Mouse (Mus musculus): ENCODE results near the gene B3gnt6. TPM values are rescaled to one million over a fixed set of nuclear protein-coding genes. Genes with fewer than 3 reads are reported as not detected.

B3gnt6 gene
- polyA plus RNA-seq, 2 experiments = 0.08 TPM; not detected in 1

- H3K4me2 ChIP-seq (replicated peaks; ENCODE audit: low read depth, low read length, severe bottlenecking) = no peak overlapping the region
- 77% methylated on average over 5 of the region's 5 CpGs for WGBS
- no peaks in the 10 kb centered on the region for H3K27me3 ChIP-seq (ENCODE audit: control insufficient read depth, insufficient read depth, low read length)
- peaks cover 10% of the 10 kb centered on the region; the same call in 1 of the 2 replicates for H3K4me1 ChIP-seq (ENCODE audit: control insufficient read depth, insufficient read depth, low read length)
- ATAC-seq (ENCODE audit: low FRiP score, low read depth) = peak; percentile 58
- H3K27ac ChIP-seq (replicated peaks; ENCODE audit: low read depth, low read length) = no peak overlapping the region
- no peak for DNase-seq (ENCODE audit: low spot score)
- H3K9ac ChIP-seq (ENCODE audit: low read depth, low read length, severe bottlenecking) = no peak overlapping the region
- TF ChIP-seq POLR2A (IDR thresholded peaks at IDR 0.05; ENCODE audit: borderline replicate concordance, extremely low read depth, insufficient read depth, insufficient read length) = no peak
- no peaks in the 10 kb centered on the region for H3K9me3 ChIP-seq (ENCODE audit: control insufficient read depth, low read length)
- no peak overlapping the region for H3K4me3 ChIP-seq (replicated peaks; ENCODE audit: low read length)
- no peaks in the 10 kb centered on the region for H3K36me3 ChIP-seq (ENCODE audit: control insufficient read depth, insufficient read depth, low read length)
Observed at GRCm38 (mm10) chr7:98153892-98154291, 45.4 kb downstream of the B3gnt6 start.

- Histone ChIP-seq H3K27ac (replicated peaks; ENCODE audit: low read depth, low read length) (no peak overlapping the region), H3K36me3 (ENCODE audit: control insufficient read depth, insufficient read depth, low read length) (no peaks in the 10 kb centered on the region), H3K9ac (ENCODE audit: low read depth, low read length, severe bottlenecking) (no peak overlapping the region), H3K4me3 (replicated peaks; ENCODE audit: low read length) (no peak overlapping the region), H3K4me2 (replicated peaks; ENCODE audit: low read depth, low read length, severe bottlenecking) (no peak overlapping the region), H3K4me1 (ENCODE audit: control insufficient read depth, insufficient read depth, low read length) (peaks cover 10% of the 10 kb centered on the region; the same call in 1 of the 2 replicates), H3K9me3 (ENCODE audit: control insufficient read depth, low read length) (no peaks in the 10 kb centered on the region), H3K27me3 (ENCODE audit: control insufficient read depth, insufficient read depth, low read length) (no peaks in the 10 kb centered on the region)
- DNase-seq (ENCODE audit: low spot score) (no peak), ATAC-seq (ENCODE audit: low FRiP score, low read depth) (no peak)
- 51% methylated on average over 3 of the region's 3 CpGs for WGBS
- no peak for TF ChIP-seq POLR2A (IDR thresholded peaks at IDR 0.05; ENCODE audit: borderline replicate concordance, extremely low read depth, insufficient read depth, insufficient read length)
Observed at GRCm38 (mm10) chr7:98153345-98153744, 45.9 kb downstream of the B3gnt6 start.

- no peak overlapping the region for H3K4me3 ChIP-seq (replicated peaks; ENCODE audit: low read length)
- H3K27ac ChIP-seq (replicated peaks; ENCODE audit: low read depth, low read length) = no peak overlapping the region
- 31% methylated on average over 8 of the region's 8 CpGs for WGBS
- H3K4me1 ChIP-seq (ENCODE audit: control insufficient read depth, insufficient read depth, low read length) = peaks cover 10% of the 10 kb centered on the region; the same call in 1 of the 2 replicates
- no peak for TF ChIP-seq POLR2A (IDR thresholded peaks at IDR 0.05; ENCODE audit: borderline replicate concordance, extremely low read depth, insufficient read depth, insufficient read length)
- no peaks in the 10 kb centered on the region for H3K36me3 ChIP-seq (ENCODE audit: control insufficient read depth, insufficient read depth, low read length)
- ATAC-seq (ENCODE audit: low FRiP score, low read depth) = no peak
- no peak overlapping the region for H3K9ac ChIP-seq (ENCODE audit: low read depth, low read length, severe bottlenecking)
- no peak overlapping the region for H3K4me2 ChIP-seq (replicated peaks; ENCODE audit: low read depth, low read length, severe bottlenecking)
- no peaks in the 10 kb centered on the region for H3K27me3 ChIP-seq (ENCODE audit: control insufficient read depth, insufficient read depth, low read length)
- DNase-seq (ENCODE audit: low spot score) = no peak
- no peaks in the 10 kb centered on the region for H3K9me3 ChIP-seq (ENCODE audit: control insufficient read depth, low read length)
Observed at GRCm38 (mm10) chr7:98152400-98152799, 46.9 kb downstream of the B3gnt6 start.

- no peak for TF ChIP-seq POLR2A (IDR thresholded peaks at IDR 0.05; ENCODE audit: borderline replicate concordance, extremely low read depth, insufficient read depth, insufficient read length)
- no peak overlapping the region for H3K27ac ChIP-seq (replicated peaks; ENCODE audit: low read depth, low read length)
- H3K27me3 ChIP-seq (ENCODE audit: control insufficient read depth, insufficient read depth, low read length) = no peaks in the 10 kb centered on the region
- peaks cover 10% of the 10 kb centered on the region; the same call in 1 of the 2 replicates for H3K4me1 ChIP-seq (ENCODE audit: control insufficient read depth, insufficient read depth, low read length)
- H3K4me2 ChIP-seq (replicated peaks; ENCODE audit: low read depth, low read length, severe bottlenecking) = no peak overlapping the region
- DNase-seq (ENCODE audit: low spot score) (no peak), ATAC-seq (ENCODE audit: low FRiP score, low read depth) (no peak)
- H3K4me3 ChIP-seq (replicated peaks; ENCODE audit: low read length) = no peak overlapping the region
- WGBS = 50% methylated on average over 5 of the region's 5 CpGs
- H3K9ac ChIP-seq (ENCODE audit: low read depth, low read length, severe bottlenecking) = no peak overlapping the region
- no peaks in the 10 kb centered on the region for H3K36me3 ChIP-seq (ENCODE audit: control insufficient read depth, insufficient read depth, low read length)
- no peaks in the 10 kb centered on the region for H3K9me3 ChIP-seq (ENCODE audit: control insufficient read depth, low read length)
Observed at GRCm38 (mm10) chr7:98150525-98150924, 48.8 kb downstream of the B3gnt6 start.

GRCm38 (mm10) chr7:98149802-98150201 lies 49.5 kb downstream of the B3gnt6 start:
- H3K4me2 ChIP-seq (replicated peaks; ENCODE audit: low read depth, low read length, severe bottlenecking) = no peak overlapping the region
- H3K27me3 ChIP-seq (ENCODE audit: control insufficient read depth, insufficient read depth, low read length) = no peaks in the 10 kb centered on the region
- no peak for TF ChIP-seq POLR2A (IDR thresholded peaks at IDR 0.05; ENCODE audit: borderline replicate concordance, extremely low read depth, insufficient read depth, insufficient read length)
- no peaks in the 10 kb centered on the region for H3K9me3 ChIP-seq (ENCODE audit: control insufficient read depth, low read length)
- H3K36me3 ChIP-seq (ENCODE audit: control insufficient read depth, insufficient read depth, low read length) = no peaks in the 10 kb centered on the region
- DNase-seq (ENCODE audit: low spot score) (no peak), ATAC-seq (ENCODE audit: low FRiP score, low read depth) (no peak)
- 4% methylated on average over 3 of the region's 3 CpGs for WGBS
- no peak overlapping the region for H3K27ac ChIP-seq (replicated peaks; ENCODE audit: low read depth, low read length)
- H3K4me3 ChIP-seq (replicated peaks; ENCODE audit: low read length) = no peak overlapping the region
- no peak overlapping the region for H3K9ac ChIP-seq (ENCODE audit: low read depth, low read length, severe bottlenecking)
- H3K4me1 ChIP-seq (ENCODE audit: control insufficient read depth, insufficient read depth, low read length) = peaks cover 10% of the 10 kb centered on the region; the same call in 1 of the 2 replicates
